Comparison of ENCODE assay signal across 11 mouse cellular contexts in genomic region chr14:20144093-20144492, GRCm38 (mm10). TPM values are rescaled to one million over a fixed set of nuclear protein-coding genes. Genes with fewer than 3 reads are reported as not detected.
DNase-seq lines count a peak whose midpoint lies in the region.
"Had no signal": no experiment of that assay in that cellular context is flagged by ENCODE, and none has a peak within 500 bp of the region (broad histone marks: within the 10 kb centered on the region; RNA-seq: fewer than 3 reads in every experiment).

No protein-coding gene starts in this region.

- 69% methylated on average over 4 of the region's 4 CpGs for WGBS in limb, embryonic 10.5 days

- H3K4me1 ChIP-seq in limb, embryonic 10.5 days = peaks cover 23% of the 10 kb centered on the region

- no peaks in the 10 kb centered on the region for H3K9me3 ChIP-seq in limb, embryonic 10.5 days (replicated peaks)

- H3K27me3 ChIP-seq in limb, embryonic 10.5 days (ENCODE audit: low read depth, poor library complexity, severe bottlenecking) = no peaks in the 10 kb centered on the region
- H3K27me3 ChIP-seq: Patski had no signal

- H3K4me3 ChIP-seq in limb, embryonic 10.5 days = no peak overlapping the region

- H3K36me3 ChIP-seq in limb, embryonic 10.5 days = peaks cover 48% of the 10 kb centered on the region

- DNase-seq in cerebellum, adult 11 months = peak; percentile 1
- DNase-seq in cerebellum, adult 9-10 months = no peak
- DNase-seq in right cerebral cortex, postnatal 10 days (ENCODE audit: low spot score in 2 of 2) = peak; percentile 43 to 47
- no peak for DNase-seq in right cerebral cortex, postnatal 36 days (ENCODE audit: low spot score in 2 of 2)
- no peak for DNase-seq in limb, embryonic 10.5 days (ENCODE audit: low spot score)
- peak; percentile 40 for DNase-seq in yolk sac, embryonic 10.5 days (ENCODE audit: low spot score)
- DNase-seq in thymus, postnatal 0 days (ENCODE audit: low spot score) = no peak
- no peak for DNase-seq in adrenal gland, postnatal 4 days (ENCODE audit: low spot score in 2 of 2)
- DNase-seq: cerebellum, postnatal 36 days had no signal

- peak overlapping the region; percentile 67 for H3K27ac ChIP-seq in limb, embryonic 10.5 days
- H3K27ac ChIP-seq: macrophage had no signal

RNA-seq across cellular contexts. Expression of gene Saysd1, which starts 5.8 kb away (rescaled TPM):
- polyA plus RNA-seq in limb, embryonic 10.5 days (2016; fragmentation: Nextera tagmentation; extraction: Ambion mirVana) = 11.5 and 12.3 TPM in 2 replicates
- polyA plus RNA-seq in thymus, postnatal 0 days (2015; fragmentation: Nextera tagmentation; extraction: Ambion mirVana) = 14.4 and 16.0 TPM in 2 replicates
- total RNA-seq in adrenal gland, postnatal 4 days (2021) = 1 to 10 TPM; 6.9 to 7.4 TPM

RNA-seq across cellular contexts. Expression of gene Kcnk5, which starts 37.5 kb away (rescaled TPM):
- 7.3 and 8.9 TPM in 2 replicates for polyA plus RNA-seq in limb, embryonic 10.5 days (2016; fragmentation: Nextera tagmentation; extraction: Ambion mirVana)
- 7.1 and 8.2 TPM in 2 replicates for polyA plus RNA-seq in thymus, postnatal 0 days (2015; fragmentation: Nextera tagmentation; extraction: Ambion mirVana)
- total RNA-seq in adrenal gland, postnatal 4 days (2021) = 1 to 10 TPM; 5.8 to 7.3 TPM

Comparison
In these comparisons a context has a peak if more than half of its experiments do, and no peak if none do; other contexts are left out.
1. DNase-seq: peak in cerebellum, adult 11 months (single experiment), right cerebral cortex, postnatal 10 days (2 of 2) and yolk sac, embryonic 10.5 days (single experiment); none in cerebellum, adult 9-10 months (single experiment), right cerebral cortex, postnatal 36 days (0 of 2), limb, embryonic 10.5 days (single experiment), thymus, postnatal 0 days (single experiment) and adrenal gland, postnatal 4 days (0 of 2).